Mouse (Mus musculus) heart, embryonic 11.5 days (tissue): ENCODE measurements around the gene Nrxn3. TPM values are rescaled to one million over a fixed set of nuclear protein-coding genes. Genes with fewer than 3 reads are reported as not detected.

ENCODE experiments used
- ATAC-seq: fragments of 200-750 bp; cut with Nextera tagmentation; replicated peaks from 2 replicates; pipeline ENCODE4 v1.8.0; 2017; ENCODE audit warnings: moderate library complexity; ENCODE audit not compliant: insufficient number of reproducible peaks, low FRiP score, low TSS enrichment
- H3K27ac ChIP-seq: fragments of 300-500 bp; sonication (generic); 2 replicates; pipeline ENCODE4 v1.5.1; 2014; ENCODE audit warnings: mild to moderate bottlenecking, low read depth, low read length
- H3K27me3 ChIP-seq: fragments of 300-500 bp; sonication (generic); 2 replicates; pipeline ENCODE4 v1.6.1; 2014; ENCODE audit warnings: mild to moderate bottlenecking, low read length, mixed read lengths; ENCODE audit not compliant: control insufficient read depth, insufficient read depth
- H3K36me3 ChIP-seq: fragments of 300-500 bp; sonication (generic); 2 replicates; pipeline ENCODE4 v1.6.1; 2014; ENCODE audit warnings: mild to moderate bottlenecking, low read length, moderate library complexity, mixed read lengths; ENCODE audit not compliant: control insufficient read depth, insufficient read depth
- H3K4me1 ChIP-seq: fragments of 300-500 bp; sonication (generic); 2 replicates; pipeline ENCODE4 v1.6.1; 2014; ENCODE audit warnings: low read length; ENCODE audit not compliant: control insufficient read depth, insufficient read depth
- H3K4me2 ChIP-seq: fragments of 300-500 bp; sonication (generic); 2 replicates; pipeline ENCODE4 v1.6.1; 2014; ENCODE audit warnings: mild to moderate bottlenecking, moderate library complexity
- H3K4me3 ChIP-seq: fragments of 300-500 bp; sonication (generic); 2 replicates; pipeline ENCODE4 v1.5.1; 2014; ENCODE audit warnings: low read depth, low read length
- H3K9ac ChIP-seq: fragments of 300-500 bp; sonication (generic); 2 replicates; pipeline ENCODE4 v1.6.1; 2014; ENCODE audit warnings: mild to moderate bottlenecking, low read depth, low read length, moderate library complexity
- H3K9me3 ChIP-seq: fragments of 300-500 bp; sonication (generic); replicated peaks from 2 replicates; pipeline ENCODE4 v1.6.1; 2016; ENCODE audit warnings: low read length; ENCODE audit not compliant: control insufficient read depth
- WGBS: fragments of 180-500 bp; shearing (Covaris S2); extraction: QIAGEN DNeasy Blood & Tissue Kit; methylation state at CpG from one replicate; pipeline ENCODE4 v1.1.7; 2014; ENCODE audit not compliant: insufficient replicate concordance; 5-methylcytosine and 5-hydroxymethylcytosine counted together
- polyA plus RNA-seq: library from polyadenylated mRNA; unstranded; fragments of >200 nt; fragmentation: Nextera tagmentation; extraction: Ambion mirVana; gene quantifications from 2 replicates; pipeline ENCODE4 v1.2.1, GENCODE M21; 2014

Gene Nrxn3
- polyA plus RNA-seq, 1 experiment from 2014 or later = 4.5 TPM

GRCm38 (mm10) chr12:89369939-89370338 lies 647.3 kb downstream of the Nrxn3 start:
- Histone ChIP-seq H3K27me3 (no peaks in the 10 kb centered on the region), H3K36me3 (no peaks in the 10 kb centered on the region), H3K9ac (no peak overlapping the region), H3K27ac (no peak overlapping the region), H3K4me3 (no peak overlapping the region), H3K4me2 (no peak overlapping the region), H3K4me1 (no peaks in the 10 kb centered on the region), H3K9me3 (no peaks in the 10 kb centered on the region)
- ATAC-seq = no peak
- 44% methylated on average over 1 of the region's 1 CpGs for WGBS

GRCm38 (mm10) chr12:89376600-89376999 lies 653.9 kb downstream of the Nrxn3 start:
- H3K9me3 ChIP-seq = no peaks in the 10 kb centered on the region
- 60% methylated on average over 1 of the region's 1 CpGs for WGBS
- no peak overlapping the region for H3K4me3 ChIP-seq
- no peak overlapping the region for H3K4me2 ChIP-seq
- H3K36me3 ChIP-seq = no peaks in the 10 kb centered on the region
- no peak overlapping the region for H3K27ac ChIP-seq
- no peaks in the 10 kb centered on the region for H3K4me1 ChIP-seq
- H3K9ac ChIP-seq = no peak overlapping the region
- no peaks in the 10 kb centered on the region for H3K27me3 ChIP-seq
- ATAC-seq = no peak

- WGBS = 53% methylated on average over 5 of the region's 5 CpGs
- no peak overlapping the region for H3K9ac ChIP-seq
- H3K27ac ChIP-seq = no peak overlapping the region
- no peaks in the 10 kb centered on the region for H3K4me1 ChIP-seq
- H3K4me3 ChIP-seq = no peak overlapping the region
- H3K36me3 ChIP-seq = no peaks in the 10 kb centered on the region
- no peak for ATAC-seq
- H3K4me2 ChIP-seq = no peak overlapping the region
- H3K9me3 ChIP-seq = no peaks in the 10 kb centered on the region
- H3K27me3 ChIP-seq = no peaks in the 10 kb centered on the region
Measured at GRCm38 (mm10) chr12:89377051-89377643, 654.5 kb downstream of the Nrxn3 start.

GRCm38 (mm10) chr12:89377687-89378086 lies 655.0 kb downstream of the Nrxn3 start:
- Histone ChIP-seq H3K9ac (no peak overlapping the region), H3K27ac (no peak overlapping the region), H3K9me3 (no peaks in the 10 kb centered on the region), H3K4me2 (no peak overlapping the region), H3K27me3 (no peaks in the 10 kb centered on the region), H3K4me3 (no peak overlapping the region), H3K4me1 (no peaks in the 10 kb centered on the region), H3K36me3 (no peaks in the 10 kb centered on the region)
- ATAC-seq = no peak
- WGBS = 83% methylated on average over 2 of the region's 2 CpGs

GRCm38 (mm10) chr12:89383254-89383653 lies 660.6 kb downstream of the Nrxn3 start:
- Histone ChIP-seq H3K9ac (no peak overlapping the region), H3K27me3 (no peaks in the 10 kb centered on the region), H3K27ac (no peak overlapping the region), H3K9me3 (no peaks in the 10 kb centered on the region), H3K4me1 (no peaks in the 10 kb centered on the region), H3K4me3 (no peak overlapping the region), H3K36me3 (no peaks in the 10 kb centered on the region), H3K4me2 (no peak overlapping the region)
- WGBS = 23% methylated on average over 3 of the region's 3 CpGs
- ATAC-seq = no peak

- no peaks in the 10 kb centered on the region for H3K36me3 ChIP-seq
- H3K4me1 ChIP-seq = no peaks in the 10 kb centered on the region
- H3K4me2 ChIP-seq = no peak overlapping the region
- H3K27ac ChIP-seq = no peak overlapping the region
- WGBS = 65% methylated on average over 3 of the region's 3 CpGs
- no peaks in the 10 kb centered on the region for H3K9me3 ChIP-seq
- H3K9ac ChIP-seq = no peak overlapping the region
- no peaks in the 10 kb centered on the region for H3K27me3 ChIP-seq
- no peak overlapping the region for H3K4me3 ChIP-seq
- no peak for ATAC-seq
Measured at GRCm38 (mm10) chr12:89395121-89395792, 672.6 kb downstream of the Nrxn3 start.

GRCm38 (mm10) chr12:89436519-89436918 lies 713.8 kb downstream of the Nrxn3 start:
- Histone ChIP-seq H3K4me3 (no peak overlapping the region), H3K27ac (no peak overlapping the region), H3K36me3 (no peaks in the 10 kb centered on the region), H3K9me3 (no peaks in the 10 kb centered on the region), H3K9ac (no peak overlapping the region), H3K27me3 (no peaks in the 10 kb centered on the region), H3K4me1 (peaks cover 7% of the 10 kb centered on the region; the same call in 1 of the 2 replicates), H3K4me2 (no peak overlapping the region)
- peak; percentile 65; the same call in 1 of the 2 replicates for ATAC-seq

GRCm38 (mm10) chr12:89442323-89443038 lies 719.8 kb downstream of the Nrxn3 start:
- no peaks in the 10 kb centered on the region for H3K36me3 ChIP-seq
- no peak overlapping the region for H3K4me2 ChIP-seq
- H3K4me3 ChIP-seq = no peak overlapping the region
- no peaks in the 10 kb centered on the region for H3K27me3 ChIP-seq
- H3K4me1 ChIP-seq = peaks cover 7% of the 10 kb centered on the region; the same call in 1 of the 2 replicates
- no peak overlapping the region for H3K27ac ChIP-seq
- no peak for ATAC-seq
- whole genome bisulfite sequencing = 59% methylated on average over 2 of the region's 2 CpGs
- no peaks in the 10 kb centered on the region for H3K9me3 ChIP-seq
- H3K9ac ChIP-seq = no peak overlapping the region
